21 mouse cellular contexts compared by ENCODE assay signal in the genomic region with DNA sequence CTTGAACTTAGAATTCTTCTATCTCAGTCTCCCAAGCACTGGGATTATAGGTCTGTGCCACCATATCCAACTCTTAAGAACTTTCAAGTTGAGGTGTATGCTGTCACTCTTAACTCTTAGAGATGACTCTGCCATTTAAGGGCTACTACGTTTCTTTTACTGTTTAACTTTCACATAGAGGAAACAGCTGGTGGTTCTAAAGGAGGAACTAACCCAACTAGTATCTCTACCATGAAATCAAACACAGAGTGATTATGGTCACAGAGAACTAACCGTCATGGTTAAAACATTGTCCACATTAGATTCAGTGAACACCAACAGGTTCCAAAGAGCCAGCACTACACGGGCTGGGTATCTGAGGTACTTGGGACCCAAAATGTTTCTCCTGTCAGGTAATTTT.
"Had no signal": no experiment of that assay in that cellular context is flagged by ENCODE, and none has a peak within 500 bp of the region (broad histone marks: within the 10 kb centered on the region; RNA-seq: fewer than 3 reads in every experiment).

No protein-coding gene starts in this region.

- H3K9ac ChIP-seq: lung, embryonic 14.5 days; midbrain, embryonic 12.5 days; neural tube, embryonic 13.5 days; neural tube, embryonic 15.5 days; stomach, embryonic 15.5 days had no signal

- H3K27ac ChIP-seq: midbrain, embryonic 10.5 days; midbrain, embryonic 12.5 days; neural tube, embryonic 13.5 days; neural tube, embryonic 15.5 days; stomach, embryonic 15.5 days; stomach, postnatal 0 days had no signal

- H3K9me3 ChIP-seq: midbrain, embryonic 10.5 days; midbrain, embryonic 12.5 days; neural tube, embryonic 13.5 days; neural tube, embryonic 15.5 days; stomach, embryonic 15.5 days had no signal

- H3K4me3 ChIP-seq: midbrain, embryonic 10.5 days; midbrain, embryonic 12.5 days; myocyte; neural tube, embryonic 13.5 days; neural tube, embryonic 15.5 days; stomach, embryonic 15.5 days had no signal

- ATAC-seq: midbrain, embryonic 16.5 days had no signal

- H3K4me2 ChIP-seq: lung, embryonic 14.5 days; midbrain, embryonic 12.5 days; neural tube, embryonic 13.5 days; neural tube, embryonic 15.5 days; stomach, embryonic 15.5 days had no signal

- DNase-seq: lung, adult 18-20 months; lung, embryonic 14.5 days; lung, postnatal 10 days; lung, postnatal 4 days; midbrain, embryonic 14.5 days; retina, postnatal 1 day; right cerebral cortex, adult 18-20 months; right cerebral cortex, postnatal 25 days; right cerebral cortex, postnatal 4 days; spleen, adult 18-20 months; thymus, adult 2 months; thymus, postnatal 25 days; thymus, postnatal 4 days had no signal

- H3K4me1 ChIP-seq: midbrain, embryonic 10.5 days; midbrain, embryonic 12.5 days; neural tube, embryonic 13.5 days; neural tube, embryonic 15.5 days; stomach, embryonic 15.5 days had no signal

- H3K27me3 ChIP-seq: midbrain, embryonic 12.5 days; neural tube, embryonic 13.5 days; neural tube, embryonic 15.5 days; stomach, embryonic 15.5 days had no signal
